Mouse (Mus musculus) left cerebral cortex, adult 2 months (tissue): ENCODE measurements around the gene S1pr5. TPM values are rescaled to one million over a fixed set of nuclear protein-coding genes. Genes with fewer than 3 reads are reported as not detected.
A peak's percentile ranks its signal among the peaks of the same experiment; 100 is the strongest.
"Not testable (repeated sequence)": the region's sequence is repeated elsewhere in the genome, so short reads cannot be mapped to it uniquely, and the experiment has no call there.

ENCODE experiments used
- DNase-seq, 2 experiments: peaks; one replicate each; pipeline ENCODE4 v3.0.0; 2021 to 2022; ENCODE audit warnings: low spot score in 2 of 2, mixed read lengths in 1 of 2; ENCODE audit errors: extremely low spot score in 1 of 2
- H3K27ac ChIP-seq: fragments of 200-600 bp; 2 replicates; pipeline ENCODE4 v1.8.1; 2022
- H3K4me3 ChIP-seq: fragments of 200-600 bp; 2 replicates; pipeline ENCODE4 v1.8.1; 2022
- CTCF ChIP-seq: fragments of 200-600 bp; IDR thresholded peaks from 2 replicates; pipeline ENCODE4 v1.8.1; 2022; ENCODE audit warnings: antibody characterized with exemption, mild to moderate bottlenecking, moderate library complexity
- intact Hi-C: fragments of 180-260 bp; cut with DNase I; formaldehyde crosslinking; loops from one replicate; pipeline ENCODE4 v1.15.1; 2025
- total RNA-seq, 2 experiments: library from RNA; stranded (reverse); gene quantifications; 2 replicates each; pipeline ENCODE4 v1.2.3; 2021

Gene S1pr5
- total RNA-seq, 2 experiments from 2014 or later, result 6.8 to 8.3 TPM

DNA sequence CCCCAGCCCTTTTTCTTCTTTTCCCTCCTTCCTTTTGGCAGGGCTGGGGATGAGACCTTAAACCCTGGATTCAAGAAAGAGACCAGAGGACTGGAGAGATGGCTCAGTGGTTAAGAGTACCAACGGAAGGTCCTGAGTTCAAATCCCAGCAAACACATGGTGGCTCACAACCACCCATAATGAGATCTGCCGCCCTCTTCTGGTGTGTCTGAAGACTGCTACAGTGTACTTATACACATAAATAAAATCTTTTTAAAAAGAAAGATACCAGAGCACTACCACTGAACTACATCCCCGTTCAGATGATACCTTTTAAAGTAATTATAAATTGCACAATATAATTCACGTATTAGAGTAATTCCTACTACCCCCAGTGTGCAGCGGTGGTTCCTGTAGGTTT, 15.4 kb downstream of the S1pr5 start:
- Histone ChIP-seq H3K27ac (no peak overlapping the region), H3K4me3 (no peak overlapping the region)
- intact Hi-C loops, result no loop called here
- TF ChIP-seq CTCF, result peak; percentile 13; the same call in 1 of the 2 replicates
- DNase-seq, result no peak

DNA sequence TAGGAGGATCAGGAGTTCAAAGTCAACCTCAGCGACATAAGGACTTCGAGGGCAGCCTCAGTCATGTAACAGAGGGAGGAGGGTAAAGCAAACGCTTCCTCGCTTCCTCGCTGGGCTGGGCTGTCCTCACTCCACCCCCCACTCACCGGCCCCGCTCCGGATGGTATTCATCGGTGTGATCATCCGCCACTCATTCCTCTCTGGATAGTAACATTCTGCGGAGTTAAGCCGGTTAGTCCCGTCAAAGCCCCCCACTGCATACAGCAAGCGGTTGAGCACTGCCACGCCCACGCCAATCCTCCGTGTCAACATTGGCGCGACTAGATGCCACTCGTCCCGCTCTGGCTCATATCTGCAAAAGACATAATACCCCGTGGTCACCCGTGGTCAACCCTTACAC, 16.7 kb downstream of the S1pr5 start:
- intact Hi-C loops, result no loop called here

DNA sequence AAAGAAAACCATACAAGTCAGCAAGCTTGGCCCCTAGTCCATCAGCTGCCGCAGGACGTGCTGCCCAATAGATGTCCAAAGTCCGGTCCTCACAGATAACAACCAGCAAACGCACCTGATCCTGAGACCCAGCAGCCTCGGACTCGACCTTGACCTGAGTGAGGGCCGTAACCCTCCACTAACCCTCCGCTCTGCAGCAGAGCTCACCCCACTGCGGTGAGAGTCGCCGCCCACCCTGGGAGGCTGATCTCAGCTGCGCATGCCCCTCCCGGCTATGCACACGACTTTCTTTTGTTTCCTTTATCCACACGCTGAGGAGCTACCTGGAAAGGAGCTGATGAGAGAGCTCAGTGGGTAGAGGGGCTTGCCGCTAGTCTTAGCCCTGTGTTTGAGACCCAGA, 20.9 kb downstream of the S1pr5 start:
- DNase-seq, result no peak
- TF ChIP-seq CTCF, result no peak
- Histone ChIP-seq H3K27ac (no peak overlapping the region), H3K4me3 (0 out of 2 replicates have a peak overlapping the region, but pooled peaks have one; percentile 11)
- intact Hi-C loops, result no loop called here

More for the DNA sequence above, 16.7 kb downstream of the S1pr5 start:
- no peak for DNase-seq
- H3K27ac ChIP-seq, result no peak overlapping the region
- no peak for TF ChIP-seq CTCF
- no peak overlapping the region for H3K4me3 ChIP-seq

DNA sequence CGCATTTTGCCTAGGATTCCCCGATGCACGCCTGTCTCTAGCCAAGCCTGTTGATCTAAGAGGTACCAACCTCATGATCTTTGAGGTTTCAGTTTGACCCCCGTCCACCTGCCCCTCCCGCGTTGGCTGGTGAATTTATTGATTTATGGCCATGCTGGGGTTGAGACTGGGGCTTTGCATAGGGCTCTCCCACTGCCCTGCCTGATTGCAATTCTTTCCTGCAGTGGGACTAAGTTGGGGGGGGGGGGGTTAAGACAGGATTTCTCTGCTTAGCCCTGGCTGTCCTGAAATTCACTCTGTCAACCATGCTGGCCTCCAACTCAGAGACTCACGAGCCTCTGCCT, 22.9 kb downstream of the S1pr5 start:
- DNase-seq, result no peak
- peak overlapping the region; percentile 29; the same call in 1 of the 2 replicates for H3K4me3 ChIP-seq
- no peak for TF ChIP-seq CTCF
- intact Hi-C loops, result no loop called here
- no peak overlapping the region for H3K27ac ChIP-seq

DNA sequence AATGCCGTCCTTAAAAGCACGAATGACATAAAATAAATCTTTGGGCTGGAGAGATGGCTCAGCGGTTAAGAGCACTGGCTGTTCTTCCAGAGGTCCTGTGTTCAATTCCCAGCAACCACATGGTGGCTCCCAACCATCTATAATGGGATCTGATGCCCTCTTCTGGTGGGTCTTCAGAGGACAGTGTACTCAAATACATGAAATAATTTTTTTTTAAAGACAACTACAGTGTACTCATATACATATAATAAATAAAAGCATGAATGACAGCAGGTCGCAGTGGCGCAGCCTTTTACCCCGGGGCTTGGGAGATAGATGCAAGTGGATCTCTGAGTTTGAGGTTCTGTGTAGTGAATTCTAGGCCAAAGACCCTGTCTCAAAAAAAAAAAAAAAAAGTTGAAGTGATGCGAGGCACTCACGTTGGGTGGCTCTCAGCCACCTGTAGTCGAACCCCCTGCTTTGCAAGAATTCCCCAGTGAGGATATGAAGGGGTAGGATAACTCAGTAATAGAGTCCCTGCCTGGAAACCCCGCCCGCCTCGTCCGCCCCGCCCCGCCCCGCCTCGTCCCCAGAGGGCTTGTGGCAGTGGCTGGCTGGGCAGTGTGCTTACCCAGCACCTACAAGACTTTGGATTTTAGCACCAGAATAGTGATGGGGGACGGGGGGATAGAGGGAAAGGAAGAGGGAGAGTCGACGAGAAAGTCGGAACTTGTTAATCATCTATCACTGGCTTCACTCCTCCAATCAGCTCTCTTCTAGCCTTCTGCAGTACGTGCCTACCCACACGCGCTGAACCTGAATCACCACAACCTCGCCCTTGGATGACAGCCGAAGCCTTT, 23.4 kb downstream of the S1pr5 start:
- Histone ChIP-seq H3K27ac (no peak overlapping the region), H3K4me3 (peak overlapping the region; percentile 29; the same call in 1 of the 2 replicates)
- no peak; the same call in 1 of the 2 replicates for TF ChIP-seq CTCF
- intact Hi-C loops, result no loop called here
- no peak for DNase-seq

DNA sequence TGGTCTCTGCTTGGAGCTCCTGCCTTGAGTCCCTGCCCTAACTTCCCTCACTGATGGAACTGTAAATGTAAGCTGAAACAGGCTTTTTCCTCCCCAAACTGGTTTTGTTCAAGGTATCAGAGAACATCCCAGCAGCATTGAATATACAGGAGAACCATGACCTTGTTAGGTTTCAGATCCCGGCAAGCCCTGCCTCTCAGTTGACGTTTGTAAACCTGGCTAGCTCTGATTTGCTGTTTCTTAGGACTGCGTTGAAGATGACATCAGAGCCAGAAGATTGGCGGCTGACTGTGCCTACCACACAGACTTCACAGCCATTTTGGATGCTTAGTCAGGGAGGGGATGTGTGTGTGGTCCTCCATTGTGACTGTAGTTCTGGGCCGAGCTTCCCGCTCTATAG, 24.3 kb downstream of the S1pr5 start:
- intact Hi-C loops, result no loop called here
- Histone ChIP-seq H3K27ac (no peak overlapping the region), H3K4me3 (no peak overlapping the region)
- no peak for DNase-seq
- no peak for TF ChIP-seq CTCF

DNA sequence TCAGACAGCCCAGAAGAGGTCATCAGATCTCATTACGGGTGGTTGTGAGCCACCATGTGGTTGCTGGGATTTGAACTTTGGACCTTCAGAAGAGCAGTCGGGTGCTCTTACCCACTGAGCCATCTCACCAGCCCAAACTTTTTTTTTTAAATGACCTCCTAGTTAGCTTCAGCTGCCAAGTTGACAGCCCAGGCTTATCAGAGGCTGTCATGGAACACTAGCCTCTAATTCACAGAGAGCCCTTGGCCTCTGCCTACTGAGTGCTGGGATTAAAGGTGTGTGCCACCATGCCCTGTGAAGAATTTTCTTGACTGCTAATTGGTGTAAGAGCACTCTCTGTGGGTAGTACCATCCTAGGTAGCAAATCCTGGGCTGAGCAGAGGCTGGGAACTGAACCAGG, 24.8 kb downstream of the S1pr5 start:
- H3K4me3 ChIP-seq, intact Hi-C loops: not testable (repeated sequence)

DNA sequence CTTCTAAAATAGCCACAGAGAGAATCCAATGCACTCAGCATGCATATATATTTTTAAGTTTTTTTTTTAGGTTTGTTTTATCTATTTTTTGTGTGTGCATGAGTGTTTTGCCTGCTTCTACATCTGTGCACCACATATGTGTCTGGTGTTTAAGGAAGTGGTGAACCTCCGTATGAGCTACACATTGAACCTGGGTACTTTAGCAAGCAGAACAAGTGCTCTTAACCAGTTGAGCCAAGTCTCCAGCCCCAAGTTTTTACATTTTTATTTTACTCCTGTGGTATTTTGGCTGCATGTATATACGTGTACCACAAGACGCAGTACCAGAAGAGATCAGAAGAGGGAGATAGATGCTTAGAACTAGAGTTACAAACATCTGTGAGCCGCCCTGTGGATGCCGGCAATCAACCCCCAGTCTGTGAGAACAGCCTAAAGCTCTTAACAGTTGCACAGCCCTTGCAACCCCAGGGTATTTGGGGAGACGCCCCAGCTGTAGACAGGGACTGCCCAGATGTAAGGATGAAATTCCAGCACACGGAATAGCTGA, 26.8 kb downstream of the S1pr5 start:
- no peak overlapping the region for H3K4me3 ChIP-seq
- no peak for DNase-seq
- H3K27ac ChIP-seq, result peak overlapping the region; percentile 68; the same call in 1 of the 2 replicates
- intact Hi-C loops, result loop anchor here (2.0 kb wide), 1 partner anchor 69 kb away; no protein-coding TSS in a partner anchor
- TF ChIP-seq CTCF, result peak; percentile 60

More for the DNA sequence above, 24.8 kb downstream of the S1pr5 start:
- not testable (repeated sequence) for DNase-seq, H3K27ac ChIP-seq

DNA sequence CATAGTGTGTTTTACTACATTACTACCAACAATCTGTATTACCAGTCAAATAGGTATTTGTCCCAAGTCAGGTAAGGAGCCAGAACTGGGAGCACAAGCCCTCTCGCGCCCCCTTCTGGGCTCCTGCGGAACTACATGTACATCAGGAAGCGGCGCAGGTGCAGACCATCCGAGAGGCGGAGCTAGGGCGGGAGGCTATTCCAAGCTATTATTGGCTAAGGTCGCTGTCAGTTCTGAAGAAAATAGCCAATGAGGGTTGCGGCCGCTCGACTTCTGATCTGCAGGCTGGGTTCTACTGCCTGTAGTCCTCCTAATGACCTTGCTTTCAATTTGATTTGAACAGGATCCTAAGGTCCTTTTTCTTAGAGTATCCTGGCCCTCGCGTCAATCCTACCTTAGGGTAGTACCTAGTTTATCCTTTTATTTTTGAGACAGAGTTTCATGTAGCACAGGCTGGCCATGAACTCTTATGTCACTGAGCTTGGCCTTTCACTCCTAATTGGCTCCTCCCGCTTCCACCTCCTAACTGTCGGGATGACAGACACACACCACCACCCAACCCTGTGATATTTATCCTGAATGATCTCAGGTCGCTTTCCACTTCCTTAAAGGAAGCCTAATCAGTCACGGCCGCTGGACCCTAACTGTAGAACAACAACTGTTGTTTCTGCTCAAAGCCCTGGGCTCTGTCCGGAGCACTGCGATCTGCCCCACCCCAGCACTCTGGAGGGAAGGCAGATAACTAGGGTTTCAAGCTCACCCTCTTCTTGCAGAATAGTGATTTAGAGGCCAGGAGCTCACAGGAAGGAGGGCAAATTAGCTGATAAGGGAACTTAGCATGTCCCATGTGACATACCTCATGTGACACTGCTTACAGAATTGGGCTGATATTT, 27.5 kb downstream of the S1pr5 start:
- DNase-seq, result peak; percentile 92
- peak; percentile 98 for TF ChIP-seq CTCF
- intact Hi-C loops, result loop anchor here (2.0 kb wide), 1 partner anchor 68 kb away; no protein-coding TSS in a partner anchor
- H3K4me3 ChIP-seq, result peak overlapping the region; percentile 40
- H3K27ac ChIP-seq, result peak overlapping the region; percentile 68; the same call in 1 of the 2 replicates

DNA sequence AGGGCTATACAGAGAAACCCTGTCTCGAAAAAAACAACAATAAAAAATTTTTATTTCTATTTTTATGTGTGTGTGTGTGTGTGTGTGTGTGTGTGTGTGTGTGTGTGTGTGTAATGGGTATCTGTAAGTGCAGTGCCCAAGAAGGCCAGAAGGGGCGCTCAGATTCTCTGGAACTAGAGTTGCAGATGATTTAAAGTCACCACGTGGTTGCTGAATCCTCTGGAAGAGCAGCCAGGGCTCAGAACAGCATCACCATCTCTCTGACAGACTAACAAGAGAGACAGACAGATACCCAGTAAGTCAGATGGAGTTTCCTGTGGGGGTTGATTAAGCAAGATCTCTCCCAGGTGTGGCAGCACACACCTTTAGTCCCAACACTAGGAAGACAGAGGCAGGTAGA, 28.4 kb downstream of the S1pr5 start:
- DNase-seq, result no peak
- no peak overlapping the region for H3K27ac ChIP-seq
- H3K4me3 ChIP-seq, result no peak overlapping the region
- intact Hi-C loops, result loop anchor here (2.0 kb wide), 1 partner anchor 67 kb away; no protein-coding TSS in a partner anchor
- TF ChIP-seq CTCF, result no peak

DNA sequence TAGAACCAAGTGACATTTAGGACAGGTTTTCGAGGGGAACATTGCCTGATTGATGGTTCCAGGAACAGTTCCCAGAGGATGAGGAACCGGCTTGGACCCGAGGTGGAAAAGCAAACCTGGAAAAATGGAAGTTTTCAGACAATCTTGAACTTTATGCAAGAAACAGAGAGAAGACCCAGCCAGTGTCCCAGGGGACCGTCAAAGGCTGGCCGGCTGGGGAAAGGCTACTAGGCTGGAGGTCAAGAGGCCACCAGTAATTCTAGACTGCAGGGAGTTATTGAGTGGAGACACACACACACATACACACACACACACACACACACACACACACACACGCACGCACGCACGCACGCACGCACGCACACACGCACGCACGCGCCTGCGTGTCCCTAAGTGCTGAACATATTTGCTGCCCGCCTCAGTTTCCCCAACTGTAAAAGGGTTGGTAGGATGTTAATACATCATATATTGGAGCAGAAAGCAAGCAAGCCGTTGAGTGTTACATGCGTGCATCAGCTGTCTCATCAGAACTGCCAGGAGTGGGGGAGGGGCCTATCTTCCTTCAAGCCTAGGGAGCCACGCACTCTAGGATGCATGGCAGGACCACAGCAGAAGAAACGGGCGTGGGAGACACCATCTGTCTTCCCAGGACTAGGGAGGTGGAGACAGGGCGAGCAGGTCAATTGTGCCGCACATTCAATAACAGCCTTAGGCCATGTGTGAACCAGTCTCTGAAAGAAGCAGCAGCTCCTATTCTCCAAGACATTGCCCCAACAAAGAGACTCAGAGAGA, 32.0 kb downstream of the S1pr5 start:
- TF ChIP-seq CTCF, result no peak
- no peak overlapping the region for H3K27ac ChIP-seq
- intact Hi-C loops, result no loop called here
- no peak for DNase-seq
- H3K4me3 ChIP-seq, result no peak overlapping the region
